In genomic region chr2:10290115-10290514, GRCm38 (mm10) we compare ENCODE assay signal across 20 mouse cellular contexts.
DNase-seq lines count a peak whose midpoint lies in the region; ATAC-seq and TF ChIP-seq lines count a peak whose summit lies in the region.
"Had no signal": no experiment of that assay in that cellular context is flagged by ENCODE, and none has a peak within 500 bp of the region (broad histone marks: within the 10 kb centered on the region; RNA-seq: fewer than 3 reads in every experiment).

No protein-coding gene starts in this region.

- no peaks in the 10 kb centered on the region for H3K27me3 ChIP-seq in hindbrain, postnatal 0 days (ENCODE audit: insufficient read depth, low read length)
- peaks cover 3% of the 10 kb centered on the region; the same call in 1 of the 2 replicates for H3K27me3 ChIP-seq in hindbrain, embryonic 11.5 days (ENCODE audit: control insufficient read depth, insufficient read depth, low read length)
- peaks cover 7% of the 10 kb centered on the region for H3K27me3 ChIP-seq in midbrain, postnatal 0 days (ENCODE audit: insufficient read depth, low read length)
- H3K27me3 ChIP-seq in midbrain, embryonic 15.5 days (replicated peaks): peaks cover 20% of the 10 kb centered on the region; the same call in 1 of the 2 replicates

- H3K4me3 ChIP-seq in hindbrain, postnatal 0 days (ENCODE audit: low read length): no peak overlapping the region
- H3K4me3 ChIP-seq in hindbrain, embryonic 11.5 days (ENCODE audit: low read depth, low read length): no peak overlapping the region
- no peak overlapping the region for H3K4me3 ChIP-seq in midbrain, postnatal 0 days (ENCODE audit: low read depth, low read length)
- H3K4me3 ChIP-seq in midbrain, embryonic 15.5 days: no peak overlapping the region
- H3K4me3 ChIP-seq: embryonic facial prominence, embryonic 13.5 days; forebrain, embryonic 13.5 days; forebrain, embryonic 15.5 days had no signal

- peak; percentile 64 for ATAC-seq in hindbrain, postnatal 0 days
- no peak for ATAC-seq in hindbrain, embryonic 11.5 days (ENCODE audit: low FRiP score)
- peak; percentile 44; the same call in 1 of the 2 replicates for ATAC-seq in midbrain, postnatal 0 days (ENCODE audit: low FRiP score)
- ATAC-seq in midbrain, embryonic 15.5 days (replicated peaks): no peak
- ATAC-seq: forebrain, embryonic 13.5 days; forebrain, embryonic 15.5 days; forebrain, postnatal 0 days had no signal

- H3K27ac ChIP-seq in hindbrain, postnatal 0 days: no peak overlapping the region
- H3K27ac ChIP-seq in hindbrain, embryonic 11.5 days (ENCODE audit: low read depth, low read length): no peak overlapping the region
- H3K27ac ChIP-seq in midbrain, postnatal 0 days (ENCODE audit: low read depth, low read length): no peak overlapping the region
- no peak overlapping the region for H3K27ac ChIP-seq in midbrain, embryonic 15.5 days
- H3K27ac ChIP-seq: embryonic facial prominence, embryonic 13.5 days; forebrain, embryonic 13.5 days; forebrain, embryonic 15.5 days had no signal

- no peak for TF ChIP-seq CTCF in hindbrain, postnatal 0 days (IDR thresholded peaks at IDR 0.05; ENCODE audit: low read depth)
- no peak for TF ChIP-seq CTCF in midbrain, postnatal 0 days (IDR thresholded peaks at IDR 0.05)

- intact Hi-C loops in heart, postnatal 10 days (cut with DNase I): no loop called here

- H3K9ac ChIP-seq in hindbrain, postnatal 0 days (replicated peaks; ENCODE audit: low read length): no peak overlapping the region
- H3K9ac ChIP-seq in hindbrain, embryonic 11.5 days (ENCODE audit: low read depth, low read length): no peak overlapping the region
- no peak overlapping the region for H3K9ac ChIP-seq in midbrain, postnatal 0 days (replicated peaks; ENCODE audit: low read length, poor library complexity, severe bottlenecking)
- H3K9ac ChIP-seq in midbrain, embryonic 15.5 days: no peak overlapping the region
- H3K9ac ChIP-seq: embryonic facial prominence, embryonic 13.5 days; forebrain, embryonic 13.5 days; forebrain, embryonic 15.5 days; forebrain, postnatal 0 days had no signal

- H3K4me1 ChIP-seq in hindbrain, postnatal 0 days (ENCODE audit: insufficient read depth, low read length): no peaks in the 10 kb centered on the region
- H3K4me1 ChIP-seq in hindbrain, embryonic 11.5 days (replicated peaks; ENCODE audit: control insufficient read depth, insufficient read depth, low read length): no peaks in the 10 kb centered on the region
- H3K4me1 ChIP-seq in midbrain, postnatal 0 days (ENCODE audit: insufficient read depth, low read length): no peaks in the 10 kb centered on the region
- no peaks in the 10 kb centered on the region for H3K4me1 ChIP-seq in midbrain, embryonic 15.5 days
- H3K4me1 ChIP-seq: forebrain, embryonic 15.5 days had no signal

- peak; percentile 39 for DNase-seq in heart, adult 11 months
- no peak for DNase-seq in heart, postnatal 10 days
- peak; percentile 38 for DNase-seq in hindbrain, postnatal 0 days (ENCODE audit: low spot score)
- DNase-seq in hindbrain, embryonic 11.5 days (ENCODE audit: low spot score): no peak
- DNase-seq in midbrain, postnatal 0 days (ENCODE audit: low spot score): peak; percentile 35
- DNase-seq in retina, postnatal 1 day: peak; percentile 72
- DNase-seq in cerebellum, postnatal 36 days: no peak
- DNase-seq: adrenal gland, adult 2 months; adrenal gland, postnatal 10 days; adrenal gland, postnatal 25 days; cerebellum, adult 11 months; cerebellum, adult 18-20 months; cerebellum, adult 8-10 months; cerebellum, adult 9-11 months; cerebellum, postnatal 14 days; forebrain, postnatal 0 days had no signal

- WGBS in hindbrain, postnatal 0 days: 72% methylated on average over 7 of the region's 7 CpGs
- 80% methylated on average over 7 of the region's 7 CpGs for WGBS in hindbrain, embryonic 11.5 days
- 84% methylated on average over 7 of the region's 7 CpGs for WGBS in midbrain, postnatal 0 days
- WGBS in midbrain, embryonic 15.5 days: 74% methylated on average over 7 of the region's 7 CpGs

- no peak overlapping the region for H3K4me2 ChIP-seq in hindbrain, postnatal 0 days (ENCODE audit: low read depth, low read length)
- H3K4me2 ChIP-seq in hindbrain, embryonic 11.5 days (replicated peaks; ENCODE audit: low read depth, low read length): no peak overlapping the region
- no peak overlapping the region for H3K4me2 ChIP-seq in midbrain, postnatal 0 days (ENCODE audit: low read depth, low read length, poor library complexity, severe bottlenecking)
- H3K4me2 ChIP-seq in midbrain, embryonic 15.5 days: no peak overlapping the region
- H3K4me2 ChIP-seq: forebrain, embryonic 13.5 days; forebrain, embryonic 15.5 days had no signal

- H3K36me3 ChIP-seq in hindbrain, postnatal 0 days (ENCODE audit: insufficient read depth, low read length): no peaks in the 10 kb centered on the region
- H3K36me3 ChIP-seq in hindbrain, embryonic 11.5 days (ENCODE audit: control insufficient read depth, insufficient read depth, low read length): no peaks in the 10 kb centered on the region
- H3K36me3 ChIP-seq in midbrain, postnatal 0 days (ENCODE audit: insufficient read depth, low read length): no peaks in the 10 kb centered on the region
- H3K36me3 ChIP-seq in midbrain, embryonic 15.5 days (replicated peaks): no peaks in the 10 kb centered on the region
- H3K36me3 ChIP-seq: embryonic facial prominence, embryonic 13.5 days; forebrain, embryonic 15.5 days had no signal

- no peaks in the 10 kb centered on the region for H3K9me3 ChIP-seq in hindbrain, postnatal 0 days (ENCODE audit: low read length)
- no peaks in the 10 kb centered on the region for H3K9me3 ChIP-seq in hindbrain, embryonic 11.5 days (ENCODE audit: control insufficient read depth, low read length)
- no peaks in the 10 kb centered on the region for H3K9me3 ChIP-seq in midbrain, postnatal 0 days (ENCODE audit: low read length)
- no peaks in the 10 kb centered on the region for H3K9me3 ChIP-seq in midbrain, embryonic 15.5 days
- H3K9me3 ChIP-seq: embryonic facial prominence, embryonic 13.5 days; forebrain, embryonic 13.5 days; forebrain, embryonic 15.5 days had no signal

Comparison
In these comparisons a context has a peak if more than half of its experiments do, and no peak if none do; other contexts are left out.
1. DNase-seq: peak in heart, adult 11 months (single experiment), hindbrain, postnatal 0 days (single experiment), midbrain, postnatal 0 days (single experiment) and retina, postnatal 1 day (single experiment); none in heart, postnatal 10 days (0 of 2), hindbrain, embryonic 11.5 days (single experiment) and cerebellum, postnatal 36 days (0 of 2).
2. ATAC-seq: peak in hindbrain, postnatal 0 days (single experiment) and midbrain, postnatal 0 days (single experiment); none in hindbrain, embryonic 11.5 days (single experiment) and midbrain, embryonic 15.5 days (single experiment).